Mouse (Mus musculus): ENCODE results near the gene Gm14137.

The Gm14137 gene

DNA sequence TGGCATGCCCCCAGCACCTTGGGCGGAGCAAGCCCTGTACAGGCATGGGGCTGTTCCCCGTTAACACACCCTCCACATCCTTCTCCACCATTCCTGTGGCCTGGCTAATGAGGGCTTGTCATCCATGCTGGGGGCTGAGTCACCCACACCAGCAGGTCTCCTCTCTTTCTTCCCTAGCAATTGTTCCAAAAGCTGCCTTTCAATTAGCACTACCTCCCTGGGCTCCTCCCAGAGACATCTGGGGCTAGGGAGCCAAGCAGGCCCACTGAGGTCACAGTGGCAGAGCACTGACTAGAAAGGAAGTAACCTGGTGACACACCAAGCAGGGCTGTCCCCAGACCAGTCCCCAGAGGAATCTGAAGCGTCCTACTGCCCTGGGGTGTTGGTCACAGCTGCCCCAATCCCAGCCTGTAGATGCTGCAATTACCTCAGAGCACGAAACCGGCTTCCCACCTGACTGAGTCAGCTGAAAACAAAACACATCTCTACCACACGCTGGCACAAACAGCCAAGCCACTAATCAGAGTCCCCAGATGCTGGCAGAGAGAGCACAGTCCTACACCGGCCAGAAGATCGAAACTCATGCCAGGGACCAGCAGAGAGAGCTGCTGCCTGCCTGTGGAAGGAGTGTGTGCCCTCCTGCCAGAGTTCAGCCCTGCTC, at the start of gene Gm14137:
TSS of gene Gm14137 (plus strand) at position 519 of the 661 bp plus-strand sequence.
- DNase-seq (ENCODE audit: low read depth), result peak; percentile 44

DNA sequence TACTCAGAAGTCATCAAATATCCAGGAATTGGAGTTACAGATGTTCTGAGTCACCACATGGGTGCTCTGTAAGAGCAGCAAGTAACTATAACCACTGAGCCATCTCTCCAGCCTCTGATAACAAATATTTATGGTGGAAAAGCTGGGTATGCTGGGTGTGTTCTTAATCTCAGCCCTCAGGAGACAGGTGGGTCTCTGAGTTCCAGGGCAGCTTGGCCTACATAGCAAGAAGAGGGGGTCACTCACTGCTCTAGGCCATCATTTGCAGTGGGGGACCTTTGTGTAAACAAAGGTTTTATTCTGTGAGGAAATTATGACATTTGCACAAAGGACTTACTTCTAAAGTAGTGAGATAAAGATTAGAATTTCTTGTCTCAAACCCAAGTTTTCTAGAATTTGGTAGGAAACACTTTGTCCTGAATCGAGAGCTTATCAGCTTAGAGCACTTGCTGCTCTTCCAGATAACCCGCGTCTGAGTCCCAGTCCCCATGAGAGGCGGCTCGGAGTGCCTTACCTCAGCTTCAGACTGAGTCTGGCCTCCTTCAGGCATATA, 37.9 kb upstream of the Gm14137 start:
- DNase-seq (ENCODE audit: low read depth), result no peak

DNA sequence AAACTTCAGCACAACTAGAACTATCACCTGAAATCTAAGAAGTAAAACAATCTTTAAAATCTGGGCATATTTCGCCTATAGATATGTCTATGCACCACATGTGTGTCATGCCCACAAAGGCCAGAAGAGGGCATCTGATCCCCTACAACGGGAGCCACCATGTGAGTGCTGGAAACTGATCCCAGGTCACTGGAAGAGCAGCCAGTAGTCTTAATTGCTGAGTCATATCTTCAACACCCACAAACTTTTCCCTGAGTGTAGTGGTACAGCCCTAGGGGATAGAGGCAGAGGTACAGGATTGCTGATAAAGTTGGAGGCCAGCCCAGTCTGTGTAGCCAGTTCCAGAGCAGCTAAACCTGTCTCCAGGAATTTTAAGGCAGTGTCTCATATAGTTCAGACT, 29.1 kb upstream of the Gm14137 start:
- peak; percentile 42 for DNase-seq (ENCODE audit: low read depth)

DNA sequence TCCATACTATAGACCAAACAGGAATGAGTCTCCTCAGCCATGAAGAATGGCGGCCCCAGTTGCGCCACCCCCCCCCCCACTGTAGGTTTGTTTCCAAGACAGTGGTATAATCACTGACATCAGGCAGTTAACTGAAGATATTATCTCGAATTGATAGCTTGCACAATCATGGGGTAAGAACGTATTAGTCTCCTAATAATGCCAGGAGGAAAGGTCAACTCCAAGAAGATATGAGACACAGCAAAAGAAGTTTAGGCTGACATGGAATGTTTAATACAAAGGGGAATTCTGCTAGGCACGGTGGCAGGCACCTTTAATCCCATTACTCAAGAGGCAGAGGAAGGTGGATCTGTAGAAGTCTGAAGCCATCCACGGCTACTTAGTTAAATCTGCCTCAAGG, 27.9 kb upstream of the Gm14137 start:
- no peak for DNase-seq (ENCODE audit: low read depth)

DNA sequence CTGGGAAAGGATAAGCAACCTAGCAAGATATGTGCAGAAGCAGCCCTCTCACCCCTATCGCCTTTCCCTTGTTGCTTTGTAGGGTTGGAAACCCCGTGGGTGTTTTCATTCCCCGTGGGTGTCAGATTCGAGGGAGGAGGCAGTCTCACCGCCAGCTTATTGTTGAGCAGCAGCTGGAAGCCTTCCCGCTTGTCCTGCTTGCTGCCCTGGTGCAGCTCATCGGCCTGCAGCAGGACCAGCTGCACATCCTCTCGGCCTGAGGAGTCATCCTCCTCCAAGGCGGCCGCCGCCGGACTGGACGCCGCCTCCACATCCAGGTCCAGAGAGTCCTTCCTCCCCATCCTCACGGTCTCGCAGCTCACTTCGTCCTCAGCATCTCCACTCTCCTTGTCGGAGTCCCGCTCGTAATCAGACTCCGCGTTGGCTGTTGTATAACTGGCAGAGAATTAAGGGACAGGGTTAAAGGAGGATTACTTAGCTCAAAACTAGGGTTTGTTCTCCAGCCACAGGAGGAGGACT, 27.1 kb upstream of the Gm14137 start:
- no peak for DNase-seq (ENCODE audit: low read depth)

DNA sequence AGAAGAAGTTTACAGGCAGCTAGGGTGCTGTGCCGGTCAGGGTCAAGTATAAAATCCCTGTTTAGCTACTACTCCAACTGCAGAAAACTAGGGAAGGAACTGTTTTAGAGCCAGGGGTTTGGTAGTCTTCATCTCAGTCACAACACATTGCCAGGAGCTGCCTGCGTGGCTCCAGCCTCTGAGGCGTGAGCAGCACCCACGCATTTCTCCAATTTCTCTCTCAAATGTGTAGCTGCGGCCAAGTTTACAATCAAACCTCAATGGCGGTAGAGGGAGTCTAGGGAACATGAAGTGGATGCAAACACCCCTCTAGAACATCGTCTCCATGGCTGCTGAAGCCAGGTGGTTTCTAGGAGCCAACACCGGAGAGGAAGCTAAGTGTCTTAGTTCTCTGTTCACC, 26.5 kb upstream of the Gm14137 start:
- no peak for DNase-seq (ENCODE audit: low read depth)

DNA sequence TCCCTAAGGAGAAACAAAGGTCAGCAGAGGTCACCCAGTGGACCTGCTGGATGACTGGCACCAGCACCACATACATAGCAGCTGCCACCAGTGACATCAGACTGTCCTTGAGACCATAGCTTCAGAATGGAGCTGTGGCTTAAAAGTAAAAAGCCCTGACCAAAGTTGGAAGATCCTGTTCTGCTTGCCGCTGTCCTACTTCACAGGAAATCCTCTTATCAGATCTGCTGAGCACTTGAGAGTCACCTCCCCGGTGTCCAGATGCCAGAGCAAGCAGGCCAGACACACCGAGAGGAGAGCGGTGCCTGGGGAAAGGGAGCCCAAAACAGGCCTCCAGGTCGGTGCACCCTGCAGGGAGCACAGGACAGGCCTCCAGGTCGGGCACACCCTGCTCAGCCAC, 22.1 kb upstream of the Gm14137 start:
- DNase-seq (ENCODE audit: low read depth), result no peak

DNA sequence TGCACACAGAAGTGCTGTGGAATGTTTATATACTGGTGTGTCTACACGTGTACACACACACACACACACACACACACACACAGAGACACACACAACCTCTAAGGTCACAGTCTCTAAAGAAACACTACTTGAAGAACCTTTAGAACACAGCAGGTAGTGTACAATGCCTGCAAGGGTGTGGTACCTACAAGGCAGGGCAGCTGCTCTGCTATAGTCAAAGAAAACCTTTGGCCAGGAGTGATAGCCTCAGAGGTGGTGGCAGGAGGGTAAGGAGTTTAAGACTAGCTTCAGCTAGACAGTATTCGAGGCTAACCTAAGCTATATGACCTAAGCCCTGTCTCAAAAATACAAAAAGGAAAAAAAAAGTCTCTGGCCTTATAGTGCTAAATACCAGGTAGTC, 19.6 kb upstream of the Gm14137 start:
- no peak for DNase-seq (ENCODE audit: low read depth)

DNA sequence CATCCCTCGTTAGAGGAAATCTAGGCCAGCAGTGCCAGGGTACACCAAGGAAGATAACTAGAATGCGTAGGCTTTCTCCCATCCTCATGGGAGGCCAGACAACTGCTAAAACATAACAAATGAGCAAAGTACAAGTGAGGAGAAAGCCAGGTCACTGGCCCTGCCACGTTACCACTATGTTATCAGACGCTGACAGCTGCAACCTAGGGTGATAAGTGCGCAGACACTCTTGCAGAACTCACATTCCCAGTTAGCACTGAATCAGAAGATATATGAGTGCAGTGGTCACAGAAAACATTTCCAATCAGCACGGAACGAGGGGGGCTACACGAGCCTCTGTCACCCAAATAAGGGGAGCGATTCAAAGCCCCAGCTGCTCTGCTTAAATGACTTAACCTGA, 18.9 kb upstream of the Gm14137 start:
- no peak for DNase-seq (ENCODE audit: low read depth)

DNA sequence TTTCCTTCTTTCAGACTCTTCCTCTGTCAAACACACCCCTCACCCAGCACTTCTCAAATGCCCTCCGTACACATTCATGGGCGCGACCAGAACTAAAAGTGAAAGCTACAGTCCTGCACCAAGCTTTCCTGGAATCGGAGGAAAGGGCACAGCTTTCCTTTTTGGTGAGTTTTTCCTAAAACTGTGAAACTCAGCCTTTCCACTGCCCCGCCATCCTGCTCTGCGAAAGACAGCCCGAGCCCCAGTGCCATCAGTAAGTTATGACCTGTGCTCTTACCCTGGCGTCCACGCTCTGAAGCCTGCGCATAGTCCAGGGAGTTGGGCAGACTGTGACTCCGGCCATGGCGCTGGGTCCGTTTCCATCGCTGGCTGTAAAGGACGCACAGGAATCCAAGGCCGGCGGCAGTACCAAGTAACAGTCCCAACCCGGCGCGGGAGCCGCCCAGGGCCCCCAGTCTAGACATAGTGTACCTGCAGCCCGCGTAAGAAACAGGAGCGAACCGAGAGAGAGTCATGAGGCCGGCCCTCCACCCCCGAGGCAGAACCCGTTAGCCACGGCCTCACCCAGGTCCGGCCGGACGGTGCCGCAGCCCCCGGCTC, 18.1 kb upstream of the Gm14137 start:
- DNase-seq (ENCODE audit: low read depth), result no peak

DNA sequence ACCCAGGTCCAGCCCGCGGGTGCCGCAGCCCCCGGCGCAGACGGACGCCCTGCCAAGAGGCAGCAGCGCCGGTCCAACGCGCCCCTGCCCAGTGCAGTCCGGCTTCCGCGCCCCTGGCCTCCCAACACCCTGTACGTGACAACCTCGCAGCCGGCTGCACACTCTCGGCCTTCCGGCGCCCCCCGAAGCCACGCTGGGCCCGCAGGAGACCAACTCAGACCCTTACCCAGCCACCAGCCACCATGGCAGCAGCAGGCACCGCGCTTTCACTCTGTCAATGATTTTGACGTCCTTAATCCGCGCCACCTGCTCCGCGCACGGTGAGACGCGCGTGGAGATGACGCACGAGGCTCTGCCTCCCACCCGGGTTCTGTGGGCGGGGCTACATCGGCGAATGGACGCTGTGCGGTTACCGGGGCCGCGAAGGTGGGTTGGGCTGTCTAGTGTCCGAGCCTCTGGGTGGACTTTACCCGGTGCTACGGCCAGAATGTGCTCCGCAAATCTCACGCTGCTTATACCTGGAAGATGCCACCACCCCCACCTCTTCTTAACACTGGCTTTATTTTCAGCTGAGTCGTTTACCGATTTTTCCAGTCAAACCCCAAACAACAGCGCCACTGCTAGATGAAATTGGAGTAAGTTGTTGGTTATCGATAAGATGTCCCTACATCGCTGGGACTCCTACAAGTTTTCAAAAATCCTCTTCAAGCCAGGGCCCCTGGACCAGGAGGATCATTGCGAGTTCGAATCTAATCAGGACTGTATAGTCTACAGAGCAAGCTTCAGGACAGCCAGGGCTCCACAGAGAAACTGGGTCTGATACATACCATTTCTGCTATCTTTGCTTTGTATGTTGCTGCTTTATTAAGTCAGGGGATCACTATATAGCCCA, 17.4 kb upstream of the Gm14137 start, which contains the start of gene Rmdn3:
TSS of gene Rmdn3 (minus strand) at position 354 of the 892 bp plus-strand sequence.
- DNase-seq (ENCODE audit: low read depth), result peak; percentile 93

DNA sequence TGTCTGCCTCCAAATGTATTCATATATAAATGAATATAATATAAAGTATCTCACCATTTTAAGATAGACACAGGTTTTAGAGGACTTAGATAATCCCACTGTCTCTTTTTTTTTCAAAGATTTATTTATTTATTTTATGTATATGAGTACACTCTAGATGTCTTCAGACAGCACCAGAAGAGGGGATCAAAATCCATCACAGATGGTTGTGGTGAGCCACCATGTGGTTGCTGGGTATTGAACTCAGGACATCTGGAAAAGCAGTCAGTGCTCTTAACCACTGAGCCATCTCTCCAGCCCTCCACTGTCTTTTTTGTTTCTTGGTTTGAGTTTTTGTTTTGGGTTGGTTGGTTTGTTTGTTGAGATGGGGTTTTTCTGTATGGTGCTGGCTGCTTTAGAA, 16.5 kb upstream of the Gm14137 start:
- DNase-seq (ENCODE audit: low read depth), result peak; percentile 62

DNA sequence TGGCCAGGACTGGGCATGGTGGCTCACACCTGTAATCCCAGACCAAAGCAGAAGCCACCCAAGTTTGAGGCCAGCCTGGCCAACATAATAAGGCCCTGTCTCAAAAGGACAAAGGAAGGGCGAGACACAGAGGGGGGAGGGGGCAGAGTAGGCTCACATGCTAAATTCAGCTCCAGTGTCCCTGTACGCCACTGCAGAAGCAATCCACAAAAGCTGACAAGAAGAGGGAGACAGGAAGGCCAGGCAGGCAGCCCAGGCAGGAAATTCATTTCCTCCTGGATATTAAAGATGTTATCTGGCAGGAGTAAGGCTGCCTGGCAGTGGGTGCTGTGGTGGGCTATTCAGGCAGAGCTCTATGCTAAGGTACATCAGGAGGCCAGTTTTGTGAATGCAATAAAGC, 13.1 kb upstream of the Gm14137 start:
- no peak for DNase-seq (ENCODE audit: low read depth)

DNA sequence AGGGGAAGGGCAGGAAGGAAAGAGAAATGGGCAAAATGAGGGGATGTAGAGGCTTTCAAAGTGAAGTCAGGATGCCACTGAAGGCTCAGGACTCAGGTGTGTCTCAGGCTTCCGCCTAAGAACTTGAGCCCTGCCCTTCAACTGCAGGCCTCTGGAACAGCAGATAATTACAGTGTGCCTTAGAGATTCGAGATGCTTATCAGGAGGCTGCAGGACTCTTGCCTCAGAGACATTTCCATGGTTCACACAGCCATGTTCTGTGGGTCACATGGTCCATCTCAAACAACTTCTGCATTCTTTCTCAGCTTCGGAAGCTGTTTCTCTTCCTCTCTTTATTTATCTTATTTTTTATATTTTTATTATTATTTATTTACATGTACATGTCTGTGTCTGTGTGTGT, 11.2 kb upstream of the Gm14137 start:
- DNase-seq (ENCODE audit: low read depth), result peak; percentile 92

DNA sequence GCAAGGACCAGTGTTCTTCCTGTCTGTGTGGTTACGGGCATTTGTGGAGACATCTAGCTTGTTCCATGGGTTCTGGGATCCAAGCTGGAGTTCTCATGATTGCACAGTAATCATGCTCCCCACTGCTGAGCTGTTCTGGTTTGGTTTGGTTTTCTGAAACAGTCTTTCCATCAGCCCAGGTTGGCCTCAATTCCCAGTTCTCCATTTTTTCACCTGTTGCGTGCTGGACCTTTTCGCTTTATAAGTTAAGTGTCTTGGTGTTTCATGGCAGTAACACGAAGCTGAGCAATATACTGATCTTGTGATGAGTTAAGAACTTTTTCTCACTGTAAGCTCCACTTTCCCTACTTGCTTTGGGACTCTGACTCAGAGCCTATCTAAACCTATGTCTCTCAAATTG, 10.3 kb upstream of the Gm14137 start:
- no peak for DNase-seq (ENCODE audit: low read depth)

DNA sequence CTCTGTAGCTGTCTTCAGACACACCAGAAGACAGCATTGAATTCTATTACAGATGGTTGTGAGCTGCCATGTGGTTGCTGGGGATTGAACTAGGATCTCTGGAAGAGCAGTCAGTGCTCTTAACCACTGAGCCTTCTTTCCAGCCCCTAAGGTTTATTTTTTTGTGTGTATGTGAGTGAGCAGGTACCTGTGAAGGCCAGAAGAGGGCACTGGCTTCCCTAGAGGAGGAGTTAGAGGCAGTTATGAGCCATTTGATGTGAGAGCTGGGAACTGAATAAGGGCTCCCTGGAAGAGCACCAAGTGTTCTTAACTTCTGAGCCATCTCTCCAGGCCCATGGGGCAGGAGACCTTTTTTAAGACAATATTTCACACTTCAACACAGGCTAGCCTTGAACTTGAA, 8.9 kb upstream of the Gm14137 start:
- DNase-seq (ENCODE audit: low read depth), result peak; percentile 41

DNA sequence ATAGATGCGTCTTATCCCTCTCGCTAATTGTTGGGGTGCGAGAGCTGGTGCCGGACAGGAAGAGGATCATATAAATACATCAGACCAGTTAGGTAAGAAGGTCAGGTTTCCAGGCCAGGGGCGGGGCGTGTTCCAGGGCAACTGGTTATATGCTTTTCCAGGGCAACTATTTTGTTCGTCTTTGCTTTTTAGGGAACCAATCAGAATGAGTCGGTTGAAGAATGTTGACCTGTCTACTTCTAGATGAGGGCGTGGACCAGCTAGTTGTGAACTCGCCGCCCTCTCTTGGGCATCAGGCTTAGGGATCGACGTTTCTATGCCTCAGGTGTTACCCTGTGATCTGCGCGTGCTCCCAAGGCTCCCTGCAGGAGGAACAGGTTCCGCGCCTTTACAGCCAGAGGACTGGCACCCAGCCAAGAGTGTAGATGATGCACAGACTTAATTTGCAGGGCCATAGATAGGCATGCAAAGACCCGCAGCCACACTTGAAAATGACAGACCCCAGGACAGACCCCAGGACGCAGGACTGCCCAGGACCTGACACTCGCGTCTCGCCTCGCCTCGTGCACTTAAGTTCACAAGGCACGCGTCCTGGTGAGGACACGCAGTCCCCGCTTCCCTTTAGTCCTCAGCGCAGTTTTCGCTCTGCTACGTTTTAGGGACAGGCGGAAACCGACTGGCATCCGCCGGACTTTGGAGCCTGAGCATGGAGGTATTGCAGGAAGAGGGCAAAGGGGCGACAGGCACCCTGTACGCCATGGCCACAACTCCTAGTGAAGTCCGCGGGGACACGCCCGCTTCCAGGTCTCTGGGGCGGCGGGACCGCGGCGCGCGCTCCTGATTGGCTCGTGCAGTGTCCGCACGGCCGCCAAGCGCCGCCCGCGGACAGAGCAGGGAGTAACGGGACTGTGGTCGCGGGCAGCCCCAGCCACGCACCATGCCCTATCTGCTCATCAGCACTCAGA, 7.1 kb upstream of the Gm14137 start, which contains the start of gene Gchfr:
TSS of gene Gchfr (plus strand) at position 873 of the 965 bp plus-strand sequence.
- no peak for DNase-seq (ENCODE audit: low read depth)

DNA sequence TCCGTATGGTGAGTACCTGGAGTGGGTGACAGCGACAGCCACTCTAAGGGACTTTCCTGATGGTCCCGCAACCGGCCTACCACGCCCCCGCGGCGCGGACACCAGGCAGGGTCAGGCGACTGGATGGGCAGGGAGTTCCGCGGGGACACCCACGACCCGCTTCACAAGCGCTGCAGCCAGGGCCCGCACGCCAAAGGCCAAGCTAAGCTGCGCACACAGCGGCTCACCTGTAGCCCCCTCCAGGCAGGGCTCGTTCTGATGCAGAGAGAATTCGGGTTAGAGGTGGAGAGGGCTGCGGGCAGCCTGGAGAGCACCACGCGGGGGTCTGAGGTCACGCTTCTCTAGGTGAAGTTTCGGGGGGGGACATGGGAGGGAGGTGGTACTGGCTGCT, 6.4 kb upstream of the Gm14137 start:
- DNase-seq (ENCODE audit: low read depth), result no peak

DNA sequence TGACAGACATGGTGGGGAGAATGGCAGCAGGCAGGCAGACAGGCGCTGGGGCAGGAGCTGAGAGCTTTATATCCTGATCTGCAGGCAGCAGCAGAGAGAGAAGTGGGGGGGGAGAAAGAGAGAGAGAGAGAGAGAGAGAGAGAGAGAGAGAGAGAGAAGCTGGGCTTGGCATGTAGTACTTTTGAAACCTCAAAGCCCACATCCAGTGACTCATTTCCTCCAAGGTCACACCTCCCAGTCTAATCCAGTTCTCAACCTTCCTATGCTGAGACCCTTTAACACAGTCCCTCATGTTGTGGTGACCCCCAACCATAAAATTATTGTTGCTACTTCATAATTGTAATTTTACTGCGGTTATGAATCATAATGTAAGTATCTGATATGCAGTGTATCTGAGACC, 4.0 kb upstream of the Gm14137 start:
- DNase-seq (ENCODE audit: low read depth), result peak; percentile 90

DNA sequence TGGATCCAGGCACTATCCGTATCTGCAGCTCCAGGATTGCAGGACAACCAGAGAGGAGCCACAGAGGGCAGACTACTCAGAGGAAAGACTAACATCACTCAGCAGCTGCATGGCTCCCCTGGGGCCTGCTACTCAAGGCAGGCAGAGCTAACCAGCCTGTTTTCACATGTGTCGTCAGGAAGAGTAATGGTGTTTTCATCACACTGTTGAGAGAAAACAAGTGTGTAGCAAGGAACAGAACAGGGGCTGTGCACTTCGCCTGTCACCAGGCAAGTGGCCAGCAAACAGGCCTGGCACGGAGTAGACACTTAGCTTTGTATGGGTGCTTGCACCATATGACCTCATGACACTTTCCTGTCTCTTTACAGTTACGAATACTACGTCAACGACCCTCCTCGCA, 2.7 kb upstream of the Gm14137 start:
- DNase-seq (ENCODE audit: low read depth), result no peak

DNA sequence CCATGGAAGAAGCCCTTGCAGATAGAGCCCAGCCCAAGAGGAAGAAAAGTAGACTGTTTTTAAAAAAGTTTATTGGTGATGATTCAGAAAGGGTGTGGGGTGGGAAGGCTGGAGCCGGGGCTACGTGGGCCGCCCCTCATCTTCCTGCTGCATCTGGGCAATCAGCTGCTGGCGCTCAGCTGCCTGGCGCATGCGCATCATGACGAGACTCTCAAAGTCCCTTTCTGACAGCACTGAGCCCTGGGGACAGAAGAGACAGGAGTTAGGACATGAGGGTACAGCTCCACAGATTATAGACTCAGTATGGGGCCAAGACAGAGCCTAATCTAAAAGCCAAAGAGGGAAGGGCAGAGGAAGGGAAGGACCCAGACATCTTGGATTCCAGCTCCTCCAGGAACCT, 1.9 kb upstream of the Gm14137 start:
- DNase-seq (ENCODE audit: low read depth), result peak; percentile 38
